Mouse (Mus musculus) MEL (cell line): ENCODE measurements around the gene Gm20696. TPM values are rescaled to one million over a fixed set of nuclear protein-coding genes. Genes with fewer than 3 reads are reported as not detected.

Source experiments
- DNase-seq: peaks from one replicate; pipeline ENCODE4 v3.0.0; 2011; ENCODE audit warnings: low read depth, low spot score
- H3K27ac ChIP-seq: 2 replicates; pipeline ENCODE4 v1.5.1; 2012; ENCODE audit warnings: low read depth, mild to moderate bottlenecking, control low read depth, low read length, moderate library complexity; ENCODE audit not compliant: control insufficient read depth
- H3K27me3 ChIP-seq, 2 experiments: fragments of 150-350 bp in 1 of 2; sonication (generic) in 1 of 2; 2 replicates each; pipeline ENCODE4 v1.6.1; 2012; ENCODE audit warnings: low read length in 2 of 2, mild to moderate bottlenecking in 2 of 2, improper control_type of control experiment in 1 of 2, moderate library complexity in 1 of 2; ENCODE audit not compliant: insufficient read depth in 2 of 2, control insufficient read depth in 1 of 2
- H3K36me3 ChIP-seq, 2 experiments: 2 replicates each; pipeline ENCODE4 v1.6.1; 2012 to 2014; ENCODE audit warnings: low read length in 2 of 2, improper control_type of control experiment in 1 of 2, inconsistent platforms in 1 of 2, mild to moderate bottlenecking in 1 of 2; ENCODE audit not compliant: insufficient read depth in 2 of 2, control insufficient read depth in 1 of 2
- H3K4me1 ChIP-seq, 2 experiments: fragments of 150-350 bp in 1 of 2; sonication (generic) in 1 of 2; 2 replicates each; pipeline ENCODE4 v1.6.1; 2012; ENCODE audit warnings: low read length in 2 of 2, improper control_type of control experiment in 1 of 2, mild to moderate bottlenecking in 1 of 2; ENCODE audit not compliant: insufficient read depth in 2 of 2, control insufficient read depth in 1 of 2
- H3K4me3 ChIP-seq, 2 experiments: fragments of 150-350 bp in 1 of 2; sonication (generic) in 1 of 2; 2 replicates each; pipeline ENCODE4 v1.5.1; 2012; ENCODE audit warnings: low read depth in 2 of 2, low read length in 2 of 2, mild to moderate bottlenecking in 2 of 2, moderate library complexity in 2 of 2, control low read depth in 1 of 2, improper control_type of control experiment in 1 of 2; ENCODE audit not compliant: control insufficient read depth in 1 of 2, insufficient read depth in 1 of 2
- H3K79me2 ChIP-seq: 2 replicates; pipeline ENCODE4 v1.6.1; 2012; ENCODE audit warnings: mild to moderate bottlenecking, low read length, moderate library complexity; ENCODE audit not compliant: control insufficient read depth, poor library complexity, insufficient read depth
- H3K9ac ChIP-seq: 2 replicates; pipeline ENCODE4 v1.6.1; 2012; ENCODE audit warnings: low read depth, mild to moderate bottlenecking, control low read depth, low read length, moderate library complexity; ENCODE audit not compliant: control insufficient read depth, poor library complexity, severe bottlenecking
- H3K9me3 ChIP-seq: fragments of 150-350 bp; sonication (generic); replicated peaks from 2 replicates; pipeline ENCODE4 v1.6.1; 2012; ENCODE audit warnings: mild to moderate bottlenecking, low read length, improper control_type of control experiment, moderate library complexity; ENCODE audit not compliant: insufficient read depth
- BHLHE40 ChIP-seq: IDR thresholded peaks from 2 replicates; pipeline ENCODE4 v1.6.1; 2012; ENCODE audit warnings: low read depth, mild to moderate bottlenecking, inconsistent platforms, low read length, improper control_type of control experiment, borderline replicate concordance
- E2F4 ChIP-seq: IDR thresholded peaks from 2 replicates; pipeline ENCODE4 v1.6.1; 2011; ENCODE audit warnings: low read depth, low read length, improper control_type of control experiment, borderline replicate concordance
- GABPA ChIP-seq: IDR thresholded peaks from 2 replicates; pipeline ENCODE4 v1.6.1; 2012; ENCODE audit warnings: low read depth, mild to moderate bottlenecking, inconsistent platforms, low read length, improper control_type of control experiment, moderate library complexity
- GATA1 ChIP-seq: IDR thresholded peaks from 2 replicates; pipeline ENCODE4 v1.6.1; 2011; ENCODE audit warnings: low read depth, low read length, improper control_type of control experiment
- HCFC1 ChIP-seq: IDR thresholded peaks from 2 replicates; pipeline ENCODE4 v1.6.1; 2012; ENCODE audit warnings: low read depth, mild to moderate bottlenecking, inconsistent platforms, low read length, improper control_type of control experiment, moderate library complexity
- MAFK ChIP-seq: IDR thresholded peaks from 2 replicates; pipeline ENCODE4 v1.6.1; 2011; ENCODE audit warnings: low read depth, mild to moderate bottlenecking, low read length, improper control_type of control experiment, borderline replicate concordance
- MAX ChIP-seq: IDR thresholded peaks from 2 replicates; pipeline ENCODE4 v1.6.1; 2011; ENCODE audit warnings: low read length, improper control_type of control experiment
- MEF2A ChIP-seq: IDR thresholded peaks from 2 replicates; pipeline ENCODE4 v1.6.1; 2014; ENCODE audit warnings: low read depth, mild to moderate bottlenecking, inconsistent platforms, low read length, improper control_type of control experiment; ENCODE audit not compliant: poor library complexity, insufficient replicate concordance, severe bottlenecking; ENCODE audit errors: extremely low read depth
- MYC ChIP-seq: IDR thresholded peaks from 2 replicates; pipeline ENCODE4 v1.6.1; 2011; ENCODE audit warnings: low read depth, mild to moderate bottlenecking, low read length, improper control_type of control experiment, moderate library complexity
- POLR2A ChIP-seq, 2 experiments: IDR thresholded peaks; 2 replicates each; pipeline ENCODE4 v1.6.1; 2011 to 2012; ENCODE audit warnings: low read length in 2 of 2, mild to moderate bottlenecking in 2 of 2, control low read depth in 1 of 2, improper control_type of control experiment in 1 of 2, low read depth in 1 of 2, moderate library complexity in 1 of 2; ENCODE audit not compliant: control insufficient read depth in 1 of 2, insufficient read depth in 1 of 2, poor library complexity in 1 of 2
- RCOR1 ChIP-seq: IDR thresholded peaks from 2 replicates; pipeline ENCODE4 v1.6.1; 2012; ENCODE audit warnings: low read depth, mild to moderate bottlenecking, inconsistent platforms, low read length, improper control_type of control experiment
- SIN3A ChIP-seq: IDR thresholded peaks from 2 replicates; pipeline ENCODE4 v1.6.1; 2012; ENCODE audit warnings: low read length, improper control_type of control experiment, inconsistent platforms
- TAL1 ChIP-seq: IDR thresholded peaks from 2 replicates; pipeline ENCODE4 v1.6.1; 2012; ENCODE audit warnings: mild to moderate bottlenecking, inconsistent platforms, low read length, moderate library complexity, mixed read lengths
- USF1 ChIP-seq: IDR thresholded peaks from 2 replicates; pipeline ENCODE4 v1.6.1; 2014; ENCODE audit warnings: low read depth, mild to moderate bottlenecking, inconsistent platforms, low read length, improper control_type of control experiment, moderate library complexity
- USF2 ChIP-seq, 2 experiments: IDR thresholded peaks; 2 replicates each; pipeline ENCODE4 v1.6.1; 2011 to 2012; ENCODE audit warnings: improper control_type of control experiment in 2 of 2, low read length in 2 of 2, borderline replicate concordance in 1 of 2, inconsistent platforms in 1 of 2, low read depth in 1 of 2, mild to moderate bottlenecking in 1 of 2; ENCODE audit not compliant: insufficient read depth in 1 of 2
- ZC3H11A ChIP-seq: IDR thresholded peaks from 2 replicates; pipeline ENCODE4 v1.6.1; 2012; ENCODE audit warnings: low read depth, mild to moderate bottlenecking, inconsistent platforms, low read length, improper control_type of control experiment
- ZKSCAN1 ChIP-seq: IDR thresholded peaks from 2 replicates; pipeline ENCODE4 v1.6.1; 2012; ENCODE audit warnings: low read depth, mild to moderate bottlenecking, inconsistent platforms, low read length, improper control_type of control experiment, moderate library complexity
- ZMIZ1 ChIP-seq: IDR thresholded peaks from 2 replicates; pipeline ENCODE4 v1.6.1; 2012; ENCODE audit warnings: low read depth, mild to moderate bottlenecking, inconsistent platforms, low read length, improper control_type of control experiment, moderate library complexity
- polyA plus RNA-seq, 2 experiments: library from polyadenylated mRNA; stranded (reverse) in 1 of 2; unstranded in 1 of 2; fragments of >175 nt in 1 of 2; fragments of >200 nt in 1 of 2; gene quantifications; 2 replicates each; pipeline versions ENCODE4 v1.2.1 to v1.2.4; 2012; ENCODE audit warnings: low replicate concordance in 2 of 2, low read depth in 1 of 2; ENCODE audit not compliant: insufficient read length in 2 of 2, insufficient read depth in 1 of 2, missing spikeins in 1 of 2
- total RNA-seq: library from RNA; depleted of rRNA; stranded (reverse); fragments of 300-350 nt; gene quantifications from 2 replicates; pipeline ENCODE4 v1.2.3, GENCODE M21; 2012

The Gm20696 gene
- total and polyA plus RNA-seq, 3 experiments = 0.07 to 0.39 TPM; not detected in 1

GRCm38 (mm10) chr6:99715191-99715590 lies 48.6 kb upstream of the Gm20696 start:
- Histone ChIP-seq H3K27me3 (no peaks in the 10 kb centered on the region), H3K4me3 (no peak overlapping the region), H3K27ac (no peak overlapping the region), H3K36me3 (no peaks in the 10 kb centered on the region), H3K9ac (no peak overlapping the region), H3K79me2 (no peaks in the 10 kb centered on the region), H3K4me1 (no peaks in the 10 kb centered on the region), H3K9me3 (no peaks in the 10 kb centered on the region)
- TF ChIP-seq USF2 (IDR thresholded peaks at IDR 0.05; ENCODE audit: borderline replicate concordance in 1 of 2, insufficient read depth in 1 of 2, low read depth in 1 of 2, low read length in 2 of 2) = no peak
- no peak for TF ChIP-seq BHLHE40
- TF ChIP-seq SIN3A = no peak
- no peak for TF ChIP-seq RCOR1
- TF ChIP-seq GABPA = no peak
- TF ChIP-seq USF1 = no peak
- no peak for TF ChIP-seq POLR2A (IDR thresholded peaks at IDR 0.05; ENCODE audit: control insufficient read depth in 1 of 2, insufficient read depth in 1 of 2, low read depth in 1 of 2, low read length in 2 of 2, poor library complexity in 1 of 2)
- no peak for TF ChIP-seq ZMIZ1
- no peak for DNase-seq

GRCm38 (mm10) chr6:99713256-99713655 lies 46.7 kb upstream of the Gm20696 start:
- Histone ChIP-seq H3K79me2 (no peaks in the 10 kb centered on the region), H3K27me3 (no peaks in the 10 kb centered on the region), H3K4me3 (no peak overlapping the region), H3K9me3 (no peaks in the 10 kb centered on the region)
- DNase-seq = no peak
- TF ChIP-seq POLR2A (IDR thresholded peaks at IDR 0.05; ENCODE audit: control insufficient read depth in 1 of 2, insufficient read depth in 1 of 2, low read depth in 1 of 2, low read length in 2 of 2, poor library complexity in 1 of 2) (no peak), RCOR1 (no peak), ZC3H11A (no peak), MEF2A (no peak), MYC (no peak), GATA1 (no peak), HCFC1 (no peak), TAL1 (no peak), ZKSCAN1 (no peak), E2F4 (no peak), BHLHE40 (no peak), MAFK (no peak), MAX (no peak)
- TF ChIP-seq, all 39 proteins: peak for 0
- Histone ChIP-seq H3K36me3 (no peaks in the 10 kb centered on the region), H3K9ac (no peak overlapping the region), H3K27ac (no peak overlapping the region), H3K4me1 (no peaks in the 10 kb centered on the region)
